Mouse (Mus musculus) stomach, embryonic 14.5 days (tissue): ENCODE results near the gene Tef. TPM values are rescaled to one million over a fixed set of nuclear protein-coding genes. Genes with fewer than 3 reads are reported as not detected.

ENCODE experiments used
- ATAC-seq: fragments of 200-750 bp; cut with Nextera tagmentation; 2 replicates; pipeline ENCODE4 v1.8.0; 2017; ENCODE audit warnings: low read depth, moderate TSS enrichment; ENCODE audit not compliant: insufficient number of reproducible peaks, insufficient read depth, low FRiP score
- H3K27ac ChIP-seq: fragments of 300-500 bp; sonication (generic); 2 replicates; pipeline ENCODE4 v1.5.1; 2014; ENCODE audit warnings: mild to moderate bottlenecking, low read length, moderate library complexity, mixed read lengths
- H3K27me3 ChIP-seq: fragments of 300-500 bp; sonication (generic); 2 replicates; pipeline ENCODE4 v1.6.1; 2014; ENCODE audit warnings: low read length, control low read depth, mixed read lengths; ENCODE audit not compliant: control insufficient read depth, insufficient read depth
- H3K36me3 ChIP-seq: fragments of 300-500 bp; sonication (generic); 2 replicates; pipeline ENCODE4 v1.6.1; 2014; ENCODE audit warnings: mild to moderate bottlenecking, control low read depth, low read length, moderate library complexity, mixed read lengths; ENCODE audit not compliant: control insufficient read depth, insufficient read depth
- H3K4me1 ChIP-seq: fragments of 300-500 bp; sonication (generic); 2 replicates; pipeline ENCODE4 v1.6.1; 2014; ENCODE audit warnings: low read length, control low read depth, mixed read lengths; ENCODE audit not compliant: control insufficient read depth, insufficient read depth
- H3K4me2 ChIP-seq: fragments of 300-500 bp; sonication (generic); replicated peaks from 2 replicates; pipeline ENCODE4 v1.6.1; 2014; ENCODE audit warnings: low read depth, low read length, control low read depth
- H3K4me3 ChIP-seq: fragments of 300-500 bp; sonication (generic); 2 replicates; pipeline ENCODE4 v1.5.1; 2014; ENCODE audit warnings: low read depth, low read length, control low read depth
- H3K9ac ChIP-seq: fragments of 300-500 bp; sonication (generic); replicated peaks from 2 replicates; pipeline ENCODE4 v1.6.1; 2014; ENCODE audit warnings: low read depth, mild to moderate bottlenecking, control low read depth, low read length, moderate library complexity, mixed read lengths
- H3K9me3 ChIP-seq: fragments of 300-500 bp; sonication (generic); 2 replicates; pipeline ENCODE4 v1.6.1; 2016; ENCODE audit warnings: low read depth, low read length, control low read depth; ENCODE audit not compliant: control insufficient read depth
- WGBS: fragments of 180-500 bp; shearing (Covaris S2); extraction: QIAGEN DNeasy Blood & Tissue Kit; methylation state at CpG from one replicate; pipeline ENCODE4 v1.1.7; 2014; 5-methylcytosine and 5-hydroxymethylcytosine counted together
- polyA plus RNA-seq: library from polyadenylated mRNA; unstranded; fragments of >200 nt; fragmentation: Nextera tagmentation; extraction: Ambion mirVana; gene quantifications from 2 replicates; pipeline ENCODE4 v1.2.1, GENCODE M21; 2014

Gene Tef
- polyA plus RNA-seq, 1 experiment from 2014 or later: 23.7 TPM

- WGBS: 79% methylated on average over 9 of the region's 9 CpGs
- no peaks in the 10 kb centered on the region for H3K27me3 ChIP-seq
- peaks cover 41% of the 10 kb centered on the region for H3K36me3 ChIP-seq
- H3K9me3 ChIP-seq: no peaks in the 10 kb centered on the region
- no peak overlapping the region for H3K4me2 ChIP-seq
- H3K9ac ChIP-seq: no peak overlapping the region
- no peaks in the 10 kb centered on the region for H3K4me1 ChIP-seq
- no peak overlapping the region for H3K27ac ChIP-seq
- H3K4me3 ChIP-seq: no peak overlapping the region
- ATAC-seq: no peak
Measured at GRCm38 (mm10) chr15:81852411-81853000, 50.3 kb downstream of the Tef start.

GRCm38 (mm10) chr15:81853081-81853480, 50.9 kb downstream of the Tef start:
- no peak overlapping the region for H3K4me2 ChIP-seq

GRCm38 (mm10) chr15:81856030-81856790, 54.0 kb downstream of the Tef start:
- peak; percentile 88 for ATAC-seq
- H3K36me3 ChIP-seq: peaks cover 11% of the 10 kb centered on the region
- H3K4me3 ChIP-seq: peak overlapping the region; percentile 76
- H3K27me3 ChIP-seq: no peaks in the 10 kb centered on the region
- peak overlapping the region; percentile 98 for H3K27ac ChIP-seq
- no peaks in the 10 kb centered on the region for H3K9me3 ChIP-seq
- peak overlapping the region; percentile 89 for H3K9ac ChIP-seq
- H3K4me1 ChIP-seq: 0 out of 2 replicates have a peak, but pooled peaks cover 5% of the 10 kb centered on the region
- peak overlapping the region; percentile 96 for H3K4me2 ChIP-seq
- under 1% methylated on average over 28 of the region's 28 CpGs for WGBS

More at GRCm38 (mm10) chr15:81853081-81853480, 50.9 kb downstream of the Tef start:
- WGBS: 81% methylated on average over 7 of the region's 7 CpGs
- Histone ChIP-seq H3K27ac (no peak overlapping the region), H3K36me3 (peaks cover 35% of the 10 kb centered on the region), H3K27me3 (no peaks in the 10 kb centered on the region), H3K4me1 (no peaks in the 10 kb centered on the region), H3K9me3 (no peaks in the 10 kb centered on the region), H3K4me3 (no peak overlapping the region), H3K9ac (no peak overlapping the region)
- ATAC-seq: no peak

DNA sequence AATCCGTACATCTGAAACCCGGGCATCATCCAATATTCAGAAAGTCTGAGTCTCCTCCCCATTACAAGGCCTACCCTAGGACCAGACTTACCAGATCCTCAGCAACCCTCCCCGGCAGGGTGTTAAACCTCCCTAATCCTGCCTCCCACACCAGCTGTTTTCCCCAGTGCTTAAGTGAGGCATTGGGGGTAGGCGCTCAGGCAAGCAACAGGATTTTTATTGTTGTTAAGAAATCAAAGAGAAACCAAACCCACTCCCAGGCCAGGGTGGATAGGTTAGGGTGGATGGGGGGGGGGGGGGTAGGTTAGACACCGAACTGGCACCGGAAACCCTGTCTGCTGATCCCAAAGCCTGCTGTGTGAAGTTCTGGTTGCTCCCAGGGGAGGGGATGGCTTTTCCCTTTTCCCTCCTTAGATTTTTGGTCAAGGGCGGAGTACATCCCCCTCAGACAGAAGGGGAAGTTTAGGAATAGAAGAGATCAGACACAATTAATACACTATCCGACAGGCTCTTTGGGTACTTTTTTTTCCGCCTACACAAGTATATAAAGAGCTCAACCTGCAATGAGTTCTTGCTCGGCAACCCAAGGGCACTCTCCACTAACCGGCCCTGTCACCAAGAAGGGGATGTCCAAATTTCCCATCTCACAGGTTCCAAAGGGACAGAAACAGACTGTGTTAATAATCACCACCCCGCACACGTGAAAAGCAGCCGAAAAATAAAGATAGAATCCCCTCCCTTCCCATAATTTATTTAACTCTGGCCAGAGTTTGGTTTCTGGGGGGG, 54.9 kb downstream of the Tef start:
- 0 out of 2 replicates have a peak, but pooled peaks cover 5% of the 10 kb centered on the region for H3K4me1 ChIP-seq
- no peaks in the 10 kb centered on the region for H3K27me3 ChIP-seq
- no peaks in the 10 kb centered on the region for H3K9me3 ChIP-seq
- no peak for ATAC-seq
- H3K9ac ChIP-seq: peak overlapping the region; percentile 89
- H3K4me2 ChIP-seq: peak overlapping the region; percentile 96
- H3K27ac ChIP-seq: peak overlapping the region; percentile 98
- H3K36me3 ChIP-seq: 0 out of 2 replicates have a peak, but pooled peaks cover 3% of the 10 kb centered on the region
- peak overlapping the region; percentile 76 for H3K4me3 ChIP-seq
- 2% methylated on average over 14 of the region's 14 CpGs for WGBS

DNA sequence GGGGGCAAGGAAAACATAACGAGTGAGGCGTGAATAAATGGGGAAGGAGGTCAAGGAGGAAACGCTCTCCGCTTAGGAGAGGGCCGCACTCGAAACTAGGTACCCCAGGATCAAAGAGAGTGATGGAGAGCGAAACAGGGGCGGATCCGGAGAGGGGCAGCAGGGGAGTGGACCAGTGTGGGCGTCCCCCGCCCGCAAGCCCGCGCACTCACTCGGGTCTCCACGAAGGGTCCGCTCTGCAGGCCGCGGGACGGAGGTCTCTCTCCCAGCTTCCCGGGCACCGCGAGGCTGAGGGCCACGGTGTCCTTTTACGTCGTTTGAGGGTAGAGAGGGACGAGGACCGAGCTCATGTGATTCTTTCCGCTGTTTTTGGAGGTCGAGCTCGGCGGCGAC, 55.5 kb downstream of the Tef start:
- Histone ChIP-seq H3K27ac (peak overlapping the region; percentile 98), H3K9me3 (no peaks in the 10 kb centered on the region), H3K4me1 (0 out of 2 replicates have a peak, but pooled peaks cover 5% of the 10 kb centered on the region), H3K9ac (peak overlapping the region; percentile 89), H3K27me3 (no peaks in the 10 kb centered on the region), H3K4me2 (peak overlapping the region; percentile 96), H3K36me3 (0 out of 2 replicates have a peak, but pooled peaks cover under 1% of the 10 kb centered on the region), H3K4me3 (peak overlapping the region; percentile 76)
- no peak for ATAC-seq
- 0% methylated on average over 33 of the region's 33 CpGs for WGBS

DNA sequence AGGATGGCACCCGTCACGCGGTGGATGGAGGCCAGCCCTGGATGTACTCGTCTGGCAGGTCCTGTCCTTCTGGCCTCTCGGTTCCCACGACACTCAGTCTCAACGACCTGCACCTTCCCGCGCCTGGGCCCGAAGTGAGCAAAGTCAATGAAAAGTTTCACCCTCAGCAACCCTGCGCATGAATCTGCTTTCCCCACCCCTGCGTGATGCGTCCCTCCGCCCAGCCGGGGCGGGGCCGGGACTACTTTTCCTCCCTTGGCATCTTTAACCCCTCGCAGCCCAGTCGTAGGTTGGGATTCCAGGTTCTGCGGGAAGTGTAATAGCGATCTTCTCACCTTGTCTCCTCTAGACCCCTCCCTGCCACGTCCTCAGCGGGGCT, 55.9 kb downstream of the Tef start:
- H3K4me3 ChIP-seq: peak overlapping the region; percentile 76
- peak overlapping the region; percentile 89 for H3K9ac ChIP-seq
- ATAC-seq: no peak
- peak overlapping the region; percentile 98 for H3K27ac ChIP-seq
- 0 out of 2 replicates have a peak, but pooled peaks cover 5% of the 10 kb centered on the region for H3K4me1 ChIP-seq
- H3K36me3 ChIP-seq: no peaks in the 10 kb centered on the region
- H3K9me3 ChIP-seq: no peaks in the 10 kb centered on the region
- peak overlapping the region; percentile 96 for H3K4me2 ChIP-seq
- 0% methylated on average over 23 of the region's 23 CpGs for WGBS
- no peaks in the 10 kb centered on the region for H3K27me3 ChIP-seq

DNA sequence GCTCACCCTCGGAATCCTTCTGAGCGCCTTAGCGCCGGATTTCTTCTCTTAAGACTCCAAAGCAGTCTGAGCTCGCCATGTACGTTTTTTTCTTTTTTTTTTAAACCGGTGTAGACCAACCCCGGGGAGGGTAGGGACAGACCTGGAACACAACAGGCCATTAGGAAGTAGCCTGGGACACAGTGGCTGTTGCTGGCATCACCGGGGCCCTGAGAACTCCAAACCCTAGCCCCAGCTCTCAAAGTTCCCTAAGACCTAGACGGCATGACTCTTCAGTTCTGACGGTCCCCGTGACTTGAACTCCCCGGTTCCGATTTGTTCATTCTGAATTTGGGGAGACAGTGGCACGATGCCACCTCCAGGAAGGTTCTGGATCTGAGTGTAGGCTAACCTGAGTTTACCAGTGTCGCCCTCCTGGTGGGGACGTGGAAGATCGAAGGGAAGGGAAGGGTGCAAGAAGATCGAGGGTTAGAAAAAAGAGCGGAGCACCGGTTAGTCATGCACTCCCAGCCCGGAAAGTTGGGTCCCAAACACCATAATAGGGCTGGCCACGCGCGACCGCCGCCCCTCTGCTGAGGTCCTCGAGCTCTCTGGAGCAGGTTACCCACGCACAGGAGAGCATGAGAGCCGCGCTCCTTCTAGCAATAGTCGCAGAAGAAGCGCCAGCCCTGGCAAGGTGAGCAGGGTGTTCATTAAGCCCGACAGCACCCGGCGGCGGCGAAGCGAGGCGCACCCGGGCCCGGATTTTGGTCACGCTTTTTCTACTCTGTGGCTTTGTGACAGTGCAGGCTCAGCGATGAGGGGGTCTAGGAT, 56.5 kb downstream of the Tef start, which contains the start of gene Tob2:
TSS of gene Tob2 (minus strand) at position 280 of the 813 bp plus-strand sequence.
- ATAC-seq: no peak
- Histone ChIP-seq H3K9ac (peak within 1 kb of the TSS; percentile 89), H3K4me1 (0 out of 2 replicates have a peak, but pooled peaks cover 5% of the 10 kb centered on the region), H3K4me2 (peak within 1 kb of the TSS; percentile 96), H3K4me3 (peak within 1 kb of the TSS; percentile 76), H3K27me3 (no peaks in the 10 kb centered on the region), H3K9me3 (no peaks in the 10 kb centered on the region), H3K36me3 (no peaks in the 10 kb centered on the region), H3K27ac (peak within 1 kb of the TSS; percentile 98)
- under 1% methylated on average over 44 of the region's 44 CpGs for WGBS
